Mouse (Mus musculus) CH12.LX (cell line): ENCODE measurements around the gene Lipt2. TPM values are rescaled to one million over a fixed set of nuclear protein-coding genes. Genes with fewer than 3 reads are reported as not detected.

Experiments
- DNase-seq: peaks from one replicate; pipeline ENCODE4 v3.0.0-alpha.2; 2013; ENCODE audit errors: extremely low read depth
- H3K27ac ChIP-seq: 2 replicates; pipeline ENCODE4 v1.5.1; 2012; ENCODE audit warnings: low read depth, mild to moderate bottlenecking, control low read depth, moderate library complexity; ENCODE audit not compliant: insufficient read depth
- H3K27me3 ChIP-seq: replicated peaks from 2 replicates; pipeline ENCODE3; 2012; ENCODE audit warnings: inconsistent platforms
- H3K36me3 ChIP-seq, 2 experiments: replicated peaks in 1 of 2; 2 replicates each; pipeline versions ENCODE3 to v1.6.1; 2012; ENCODE audit warnings: inconsistent platforms in 1 of 2, low read length in 1 of 2, mild to moderate bottlenecking in 1 of 2, mixed read lengths in 1 of 2, moderate library complexity in 1 of 2; ENCODE audit not compliant: control insufficient read depth in 1 of 2, insufficient read depth in 1 of 2
- H3K4me1 ChIP-seq, 2 experiments: 2 replicates each; pipeline ENCODE4 v1.6.1; 2012; ENCODE audit warnings: inconsistent platforms in 1 of 2, moderate library complexity in 1 of 2; ENCODE audit not compliant: insufficient read depth in 2 of 2, control insufficient read depth in 1 of 2
- H3K4me2 ChIP-seq: 2 replicates; pipeline ENCODE4 v1.6.1; 2012; ENCODE audit warnings: low read depth, mild to moderate bottlenecking, control low read depth; ENCODE audit not compliant: poor library complexity, insufficient read depth, severe bottlenecking
- H3K4me3 ChIP-seq, 3 experiments: fragments of 150-350 bp in 1 of 3; sonication (generic) in 1 of 3; replicated peaks in 1 of 3; 2 replicates each; pipeline versions ENCODE3 to v1.5.1; 2011 to 2012; ENCODE audit warnings: low read depth in 2 of 3, low read length in 2 of 3, mild to moderate bottlenecking in 2 of 3, moderate library complexity in 2 of 3, control low read depth in 1 of 3, improper control_type of control experiment in 1 of 3, inconsistent platforms in 1 of 3, mixed read lengths in 1 of 3; ENCODE audit not compliant: poor library complexity in 1 of 3
- H3K79me2 ChIP-seq: replicated peaks from 2 replicates; pipeline ENCODE4 v1.6.1; 2012; ENCODE audit warnings: mild to moderate bottlenecking, moderate library complexity; ENCODE audit not compliant: control insufficient read depth, poor library complexity, insufficient read depth, severe bottlenecking; ENCODE audit errors: extremely low read depth
- H3K9ac ChIP-seq: 2 replicates; pipeline ENCODE4 v1.6.1; 2012; ENCODE audit warnings: low read depth, mild to moderate bottlenecking, control low read depth, moderate library complexity; ENCODE audit not compliant: insufficient read depth
- H3K9me3 ChIP-seq: replicated peaks from 2 replicates; pipeline ENCODE3; 2012; ENCODE audit warnings: low read length, inconsistent platforms, mixed read lengths
- BHLHE40 ChIP-seq: IDR thresholded peaks from 2 replicates; pipeline ENCODE4 v1.6.1; 2011; ENCODE audit warnings: mild to moderate bottlenecking, low read depth, low read length, improper control_type of control experiment
- CHD1 ChIP-seq: IDR thresholded peaks from 2 replicates; pipeline ENCODE4 v1.6.1; 2012; ENCODE audit warnings: low read depth, low read length, improper control_type of control experiment, inconsistent platforms
- CHD2 ChIP-seq: IDR thresholded peaks from 2 replicates; pipeline ENCODE4 v1.6.1; 2011; ENCODE audit warnings: low read length, improper control_type of control experiment
- CTCF ChIP-seq, 2 experiments: IDR thresholded peaks in 1 of 2; conservative IDR thresholded peaks in 1 of 2; 2 replicates each; pipeline ENCODE4 v1.5.1; 2011 to 2012; ENCODE audit warnings: low read depth in 2 of 2, low read length in 2 of 2, improper control_type of control experiment in 1 of 2, inconsistent platforms in 1 of 2, mild to moderate bottlenecking in 1 of 2, moderate library complexity in 1 of 2
- ETS1 ChIP-seq: conservative IDR thresholded peaks from 2 replicates; pipeline ENCODE4 v1.6.1; 2012; ENCODE audit warnings: low read depth, mild to moderate bottlenecking, inconsistent platforms, low read length, improper control_type of control experiment, moderate library complexity
- GABPA ChIP-seq: IDR thresholded peaks from 2 replicates; pipeline ENCODE4 v1.6.1; 2012; ENCODE audit warnings: low read depth, low read length, improper control_type of control experiment, inconsistent platforms; ENCODE audit not compliant: insufficient replicate concordance
- HCFC1 ChIP-seq: IDR thresholded peaks from 2 replicates; pipeline ENCODE4 v1.6.1; 2012; ENCODE audit warnings: low read depth, mild to moderate bottlenecking, inconsistent platforms, low read length, improper control_type of control experiment
- IRF4 ChIP-seq: IDR thresholded peaks from 2 replicates; pipeline ENCODE4 v1.6.1; 2014; ENCODE audit warnings: low read depth, mild to moderate bottlenecking, inconsistent platforms, low read length, improper control_type of control experiment
- JUN ChIP-seq: IDR thresholded peaks from 2 replicates; pipeline ENCODE4 v1.6.1; 2011; ENCODE audit warnings: low read depth, mild to moderate bottlenecking, low read length, improper control_type of control experiment, moderate library complexity; ENCODE audit not compliant: insufficient read depth
- JUND ChIP-seq: conservative IDR thresholded peaks from 2 replicates; pipeline ENCODE4 v1.6.1; 2011; ENCODE audit warnings: low read depth, low read length, improper control_type of control experiment
- MEF2A ChIP-seq: IDR thresholded peaks from 2 replicates; pipeline ENCODE4 v1.6.1; 2014; ENCODE audit warnings: low read depth, mild to moderate bottlenecking, inconsistent platforms, low read length, improper control_type of control experiment, borderline replicate concordance
- MYC ChIP-seq: IDR thresholded peaks from 2 replicates; pipeline ENCODE4 v1.6.1; 2011; ENCODE audit warnings: low read depth, mild to moderate bottlenecking, improper control_type of control experiment, low read length
- NRF1 ChIP-seq: IDR thresholded peaks from 2 replicates; pipeline ENCODE4 v1.6.1; 2014; ENCODE audit warnings: low read depth, mild to moderate bottlenecking, inconsistent platforms, low read length, improper control_type of control experiment, moderate library complexity
- PAX5 ChIP-seq: IDR thresholded peaks from 2 replicates; pipeline ENCODE4 v1.6.1; 2012; ENCODE audit warnings: low read length, inconsistent platforms, mixed read lengths
- POLR2A ChIP-seq: IDR thresholded peaks from 2 replicates; pipeline ENCODE4 v1.6.1; 2011; ENCODE audit warnings: low read depth, mild to moderate bottlenecking, improper control_type of control experiment, low read length
- POLR2AphosphoS2 ChIP-seq: IDR thresholded peaks from 2 replicates; pipeline ENCODE4 v1.6.1; 2011; ENCODE audit warnings: low read depth, low read length, improper control_type of control experiment
- RAD21 ChIP-seq: IDR thresholded peaks from 2 replicates; pipeline ENCODE4 v1.6.1; 2011; ENCODE audit warnings: low read depth, mild to moderate bottlenecking, low read length, improper control_type of control experiment, moderate library complexity
- RCOR1 ChIP-seq: conservative IDR thresholded peaks from 2 replicates; pipeline ENCODE4 v1.6.1; 2012; ENCODE audit warnings: low read depth, mild to moderate bottlenecking, inconsistent platforms, low read length, improper control_type of control experiment
- SIN3A ChIP-seq: IDR thresholded peaks from 2 replicates; pipeline ENCODE4 v1.6.1; 2012; ENCODE audit warnings: low read length, improper control_type of control experiment, inconsistent platforms
- SMC3 ChIP-seq: IDR thresholded peaks from 2 replicates; pipeline ENCODE4 v1.6.1; 2011; ENCODE audit warnings: low read depth, low read length, improper control_type of control experiment
- TCF12 ChIP-seq: IDR thresholded peaks from 2 replicates; pipeline ENCODE4 v1.6.1; 2014; ENCODE audit warnings: low read depth, mild to moderate bottlenecking, inconsistent platforms, low read length, improper control_type of control experiment
- USF2 ChIP-seq: conservative IDR thresholded peaks from 2 replicates; pipeline ENCODE4 v1.6.1; 2011; ENCODE audit warnings: low read depth, low read length, improper control_type of control experiment
- ZKSCAN1 ChIP-seq: IDR thresholded peaks from 2 replicates; pipeline ENCODE4 v1.6.1; 2012; ENCODE audit warnings: low read depth, inconsistent platforms, low read length, improper control_type of control experiment, borderline replicate concordance
- ZMIZ1 ChIP-seq: IDR thresholded peaks from 2 replicates; pipeline ENCODE4 v1.6.1; 2012; ENCODE audit warnings: low read depth, mild to moderate bottlenecking, inconsistent platforms, low read length, improper control_type of control experiment
- dilution Hi-C: fragments of 300-500 bp; cut with MboI; formaldehyde crosslinking; loops from 2 replicates; pipeline ENCODE4 v1.14.3; 2020; ENCODE audit warnings: low sequenced_read_pairs; ENCODE audit not compliant: extremely low pct_unique_long_range_greater_than_20kb, extremely low pct_ligation_motif_present
- in situ Hi-C: fragments of 300-500 bp; cut with MboI; formaldehyde crosslinking; loops from 3 replicates; pipeline ENCODE4 v1.14.3; 2019; ENCODE audit warnings: low sequenced_read_pairs, low pct_ligation_motif_present, low pct_unique_long_range_greater_than_20kb, mixed read lengths
- polyA plus RNA-seq: library from polyadenylated mRNA; unstranded; fragments of >175 nt; gene quantifications from 2 replicates; pipeline ENCODE4 v1.2.1, GENCODE M21; 2012; ENCODE audit warnings: low read depth; ENCODE audit not compliant: insufficient read length
- total RNA-seq, 2 experiments: library from RNA; depleted of rRNA; stranded (reverse); fragments of 300-350 nt in 1 of 2; fragments of >200 nt in 1 of 2; gene quantifications; 2 replicates each; pipeline ENCODE4 v1.2.3; 2012 to 2014

Gene Lipt2
- total and polyA plus RNA-seq, 3 experiments, result 5.3 to 15.4 (median 10.3) TPM

DNA sequence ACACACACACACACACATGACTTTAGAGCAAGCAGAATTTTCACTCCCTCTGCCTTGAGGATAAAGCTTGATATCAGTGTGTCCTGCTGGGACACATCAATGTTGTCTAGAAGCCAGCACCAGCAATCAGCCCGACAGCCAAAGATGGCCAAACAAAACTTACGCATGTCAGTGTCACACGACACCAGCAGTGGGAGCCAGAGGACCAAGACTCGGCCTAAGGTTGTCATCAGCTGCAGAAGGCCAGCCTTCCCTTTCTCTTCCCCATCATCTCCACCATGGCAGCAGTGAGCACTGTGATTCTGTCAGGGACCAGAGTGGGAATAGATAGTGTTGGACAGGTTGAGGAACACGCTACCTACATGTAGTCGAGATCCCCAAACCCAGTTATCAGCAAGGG lies 35.6 kb upstream of the Lipt2 start:
- Histone ChIP-seq H3K4me1 (peaks cover 11 to 63% of the 10 kb centered on the region in 2 experiments; a peak in 3 of 4 replicates), H3K4me3 (no peak overlapping the region), H3K9me3 (peaks cover 12% of the 10 kb centered on the region), H3K9ac (no peak overlapping the region), H3K36me3 (peaks cover 3 to 12% of the 10 kb centered on the region in 2 experiments), H3K27me3 (no peaks in the 10 kb centered on the region), H3K4me2 (no peak overlapping the region), H3K27ac (no peak overlapping the region), H3K79me2 (peaks cover 23% of the 10 kb centered on the region)
- in situ Hi-C loops, result no loop called here
- DNase-seq, result peak; percentile 59
- peak; percentile 63 for TF ChIP-seq SMC3
- no peak for TF ChIP-seq BHLHE40
- TF ChIP-seq CHD2, result no peak
- no peak for TF ChIP-seq TCF12
- no peak for TF ChIP-seq POLR2A
- no peak for TF ChIP-seq CHD1
- 0 out of 2 replicates have a peak, but pooled peaks have one; percentile 35 for TF ChIP-seq SIN3A
- no peak for TF ChIP-seq RCOR1
- no peak for TF ChIP-seq HCFC1
- no peak for TF ChIP-seq JUN
- no peak for TF ChIP-seq NRF1
- peak; percentile 81 for TF ChIP-seq RAD21
- no peak for TF ChIP-seq MYC
- no peak for TF ChIP-seq POLR2AphosphoS2
- TF ChIP-seq MEF2A, result no peak
- no peak for TF ChIP-seq GABPA
- TF ChIP-seq ETS1, result no peak
- no peak for TF ChIP-seq ZMIZ1
- no peak for TF ChIP-seq JUND
- peak; percentile 64 to 90 for TF ChIP-seq CTCF (conservative IDR thresholded peaks at IDR 0.05 in 1 of 2, IDR thresholded peaks at IDR 0.05 in 1 of 2; ENCODE audit: low read depth in 2 of 2, low read length in 2 of 2)
- TF ChIP-seq ZKSCAN1, result no peak
- TF ChIP-seq PAX5, result no peak
- TF ChIP-seq USF2, result no peak
- TF ChIP-seq IRF4, result no peak
- dilution Hi-C loops, result no loop called here
